Mouse (Mus musculus) ES-E14 (cell line): ENCODE measurements around the gene Smim26.

ENCODE experiments used
- MAFK ChIP-seq: IDR thresholded peaks from 2 replicates; pipeline ENCODE4 v1.6.1; 2014; ENCODE audit warnings: mild to moderate bottlenecking, low read depth, low read length, inconsistent platforms; ENCODE audit not compliant: insufficient read depth
- ZC3H11A ChIP-seq: IDR thresholded peaks from 2 replicates; pipeline ENCODE4 v1.6.1; 2012; ENCODE audit warnings: low read depth, mild to moderate bottlenecking, inconsistent platforms, low read length, borderline replicate concordance

DNA sequence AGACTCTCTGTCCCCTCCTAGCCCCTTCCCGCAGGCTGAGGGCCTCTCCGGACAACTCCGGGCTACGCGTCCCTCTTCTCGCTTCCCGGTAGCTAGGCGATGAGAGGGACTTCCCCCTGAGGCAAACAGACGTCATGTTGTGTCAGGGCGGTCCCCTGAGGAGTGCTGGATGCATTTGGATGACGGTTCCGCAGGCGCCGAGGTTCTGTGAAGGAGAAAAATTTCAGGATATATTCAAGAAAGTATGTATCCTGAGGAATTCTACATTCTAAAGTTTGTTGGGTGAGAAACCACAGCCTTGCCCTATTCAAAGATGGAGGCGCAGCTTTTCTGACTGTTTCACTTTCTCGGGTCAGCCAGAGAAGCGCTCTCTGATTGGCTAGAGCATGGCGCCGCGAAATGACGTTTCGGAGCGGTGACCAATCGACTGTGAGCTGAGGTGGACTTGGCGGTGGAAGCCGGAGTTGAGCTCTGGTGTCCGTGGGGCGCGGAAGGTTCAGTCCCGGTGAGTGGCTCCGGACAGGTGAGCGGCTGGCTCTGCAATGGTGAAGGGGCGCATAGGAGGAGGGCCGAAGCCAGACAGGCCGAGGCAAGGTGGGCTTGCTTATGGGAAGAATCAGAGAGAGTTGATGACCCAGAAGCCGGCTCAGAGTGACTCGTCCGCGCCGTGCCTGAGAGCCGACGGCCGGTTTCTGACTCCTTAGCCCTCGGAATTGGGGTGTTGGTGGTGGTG lies 37.9 kb upstream of the Smim26 start, which contains the start of gene Sec23b:
- TF ChIP-seq MAFK (no peak), ZC3H11A (no peak)
